Mouse (Mus musculus): Measurements from ENCODE around the gene Fbxl17.

Fbxl17 gene

DNA sequence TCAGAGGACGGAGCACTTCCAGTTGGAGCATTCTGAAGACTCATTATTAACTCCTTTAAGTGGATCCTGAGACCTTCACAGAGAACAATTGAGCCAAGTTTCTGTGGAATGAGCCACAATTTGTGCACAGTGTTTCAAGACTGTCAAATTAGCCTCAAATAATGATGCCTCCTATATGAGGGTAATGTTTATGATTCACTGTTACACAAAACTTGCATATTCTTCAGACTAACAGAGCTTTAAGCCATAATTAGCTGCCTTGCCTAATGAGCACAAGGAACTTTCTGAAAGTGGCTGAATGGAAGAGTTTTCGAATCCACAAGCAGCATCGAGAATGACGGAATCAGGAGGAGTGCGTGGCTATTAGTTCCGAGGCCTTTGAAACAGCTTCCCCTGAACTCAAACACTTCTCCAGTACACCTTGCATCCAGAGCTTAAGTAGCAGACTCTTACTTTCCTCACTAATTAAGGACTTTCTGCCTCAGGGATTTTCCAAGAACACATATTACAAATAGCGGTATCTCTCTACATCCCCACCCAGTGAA, 389.5 kb downstream of the Fbxl17 start:
- ATAC-seq (ENCODE audit: low TSS enrichment) = no peak

DNA sequence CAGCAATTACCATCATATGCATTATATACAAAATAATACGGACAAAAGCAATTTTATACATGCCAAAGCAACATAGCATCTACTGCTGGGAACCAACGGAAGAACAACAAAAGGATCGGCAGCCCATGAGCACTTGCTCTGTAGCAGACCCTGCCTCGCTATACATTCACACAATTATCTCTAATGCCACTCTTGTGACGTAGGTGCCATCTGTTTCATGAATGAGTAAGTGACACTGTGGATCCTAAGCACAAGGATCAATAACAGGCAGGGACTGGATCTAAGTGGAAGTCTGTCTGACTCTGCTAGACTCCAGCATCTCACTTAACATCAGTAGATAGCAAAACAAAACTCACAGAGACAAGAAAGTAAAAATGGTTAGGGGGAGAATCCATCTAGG, 391.8 kb downstream of the Fbxl17 start:
- ATAC-seq (ENCODE audit: low TSS enrichment) = no peak

DNA sequence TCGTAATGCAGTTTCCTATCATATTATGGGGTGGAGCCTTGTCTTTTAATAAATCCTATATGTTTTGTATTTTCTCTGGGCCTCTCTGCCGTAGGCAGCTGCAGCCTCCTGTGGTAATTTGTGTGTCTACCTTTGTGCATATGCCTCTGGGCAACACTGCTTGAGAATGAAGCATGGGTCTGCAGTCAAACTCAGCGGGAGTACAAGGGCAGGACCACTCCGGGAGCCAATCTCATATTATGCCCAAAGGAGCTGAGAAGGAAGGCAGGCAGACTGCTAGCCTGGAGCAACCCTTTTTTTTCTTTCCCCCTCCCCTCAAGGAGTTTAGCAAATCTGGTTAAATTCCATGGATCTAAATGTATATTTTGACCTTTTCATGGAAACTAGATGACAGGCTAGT, 392.3 kb downstream of the Fbxl17 start:
- no peak for ATAC-seq (ENCODE audit: low TSS enrichment)

DNA sequence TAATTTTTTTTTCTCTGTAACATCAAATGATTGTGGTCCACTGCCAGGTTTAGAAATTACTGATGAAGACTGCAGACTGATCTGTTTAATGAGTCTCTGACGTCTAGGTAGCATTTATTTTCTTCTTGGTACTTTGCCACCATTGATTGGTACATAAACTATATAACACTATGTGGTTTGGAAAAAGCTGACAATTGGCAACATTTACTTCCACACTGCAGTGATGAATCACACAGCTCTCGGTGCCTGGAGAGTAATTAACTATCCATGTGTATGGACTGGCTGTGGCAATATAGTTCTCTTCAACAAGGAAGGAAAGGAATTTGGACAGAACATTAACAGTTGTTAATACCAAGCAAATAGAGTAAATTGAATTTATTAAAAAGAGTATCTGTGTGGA, 404.3 kb downstream of the Fbxl17 start:
- ATAC-seq (ENCODE audit: low TSS enrichment) = no peak

DNA sequence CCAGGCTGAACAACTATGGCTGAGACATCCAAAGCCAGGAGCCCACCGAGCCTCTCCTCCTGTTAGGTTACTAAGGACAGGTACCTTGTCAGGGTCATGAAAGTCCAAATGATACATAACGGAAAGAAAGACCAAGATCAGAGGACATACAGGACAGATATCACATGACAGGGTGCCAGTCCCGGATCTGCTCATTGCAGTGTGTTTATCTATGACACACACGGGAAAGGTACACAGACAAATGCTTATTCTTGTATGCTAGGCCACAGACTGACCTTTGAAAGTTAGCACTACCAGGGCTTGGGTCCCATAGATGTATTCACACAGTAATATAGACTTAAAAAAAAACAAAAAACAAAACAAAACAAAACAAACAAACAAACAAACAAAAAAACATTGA, 404.8 kb downstream of the Fbxl17 start:
- no peak for ATAC-seq (ENCODE audit: low TSS enrichment)

DNA sequence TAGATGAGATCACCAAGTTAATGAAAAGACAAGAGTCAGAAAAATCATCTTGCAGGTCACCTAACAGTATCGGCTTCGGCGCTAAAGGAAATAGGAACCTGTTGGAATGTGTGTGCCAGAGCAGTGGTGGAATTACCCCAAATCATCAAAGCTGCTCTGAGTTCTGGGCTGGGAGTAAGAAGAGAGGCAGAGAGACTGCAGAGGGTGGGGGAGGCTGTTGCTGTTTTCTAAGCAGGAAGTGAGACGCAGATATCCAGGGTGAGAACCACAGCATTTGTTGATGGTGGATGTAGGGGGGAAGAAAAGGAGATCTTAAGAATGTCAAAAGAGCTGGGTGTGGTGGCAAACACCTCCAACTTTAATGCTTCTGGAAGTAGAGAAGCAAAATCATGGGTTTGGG, 406.6 kb downstream of the Fbxl17 start:
- no peak for ATAC-seq (ENCODE audit: low TSS enrichment)

DNA sequence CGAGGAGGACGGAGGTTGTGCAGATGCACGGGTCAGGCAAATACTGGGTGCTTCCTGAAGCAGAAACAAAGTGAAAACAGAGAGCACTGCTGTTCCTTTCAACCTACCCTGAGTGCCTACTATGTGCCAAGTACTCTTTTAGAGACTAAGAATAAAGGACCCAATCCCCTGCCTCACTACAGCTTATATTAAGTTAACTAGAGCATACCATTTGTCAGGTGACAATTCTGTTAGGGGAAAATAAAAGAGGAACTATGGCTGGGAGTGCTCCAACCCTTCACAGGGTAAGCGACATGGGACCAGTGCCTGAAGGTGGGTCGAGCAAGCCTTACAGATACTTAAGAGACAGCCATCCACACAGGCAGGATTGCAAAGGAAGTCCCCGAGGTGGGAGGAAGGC, 407.0 kb downstream of the Fbxl17 start:
- ATAC-seq (ENCODE audit: low TSS enrichment) = no peak

DNA sequence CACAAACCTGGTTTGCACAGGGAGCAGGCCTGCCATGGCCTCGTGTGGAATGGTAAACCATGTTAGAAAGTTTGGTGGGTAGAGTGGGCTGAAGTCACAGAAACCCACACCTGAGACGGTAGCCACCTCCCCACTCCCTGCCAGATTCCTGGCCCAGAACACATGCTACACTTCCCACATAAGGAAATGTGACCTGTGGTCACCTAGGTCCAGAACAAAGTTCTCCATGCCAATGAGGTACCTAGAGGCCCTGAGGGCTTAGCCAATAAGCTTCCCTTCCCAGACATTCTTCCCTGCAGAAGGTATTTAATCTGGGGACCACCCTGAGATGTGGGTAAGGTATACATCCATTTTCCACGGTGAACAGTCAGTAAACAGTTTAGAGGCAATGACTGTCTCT, 409.7 kb downstream of the Fbxl17 start:
- no peak for ATAC-seq (ENCODE audit: low TSS enrichment)

DNA sequence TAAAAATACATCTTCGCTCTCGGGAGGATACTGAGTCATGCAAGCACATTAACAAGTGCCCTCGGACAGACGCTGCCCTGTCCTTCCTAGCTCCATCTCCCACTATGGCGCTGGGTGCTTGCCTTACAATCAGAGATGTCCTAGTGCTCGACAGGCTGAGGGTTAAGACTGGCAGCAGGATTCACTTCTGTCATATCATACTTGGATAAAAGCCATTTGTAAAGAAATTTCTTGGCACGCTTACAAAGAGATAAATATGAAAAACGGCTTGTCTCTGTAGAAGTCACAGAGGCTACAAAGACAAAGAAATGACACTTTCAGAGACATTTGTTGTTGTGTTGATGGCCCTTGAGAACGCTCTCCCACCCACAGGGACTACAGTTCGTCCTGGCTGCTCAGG, 412.6 kb downstream of the Fbxl17 start:
- no peak for ATAC-seq (ENCODE audit: low TSS enrichment)

DNA sequence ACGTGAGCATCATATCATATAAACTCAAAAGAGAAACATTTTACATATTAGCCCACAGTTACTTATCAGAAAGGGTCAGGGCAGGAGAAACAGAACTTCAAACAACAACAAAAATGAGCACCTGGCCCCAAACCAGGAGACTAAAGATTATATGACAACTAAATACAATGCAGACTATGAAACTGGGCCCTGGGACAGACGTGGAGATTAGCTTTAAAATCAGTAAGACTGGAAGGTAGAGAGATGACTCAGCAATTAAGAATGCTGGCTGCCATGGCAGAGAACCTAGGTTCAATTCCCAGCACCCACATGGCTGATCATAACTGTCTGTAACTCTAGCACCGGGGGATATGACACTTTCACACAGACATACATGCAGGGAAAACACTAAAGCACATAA, 413.3 kb downstream of the Fbxl17 start:
- ATAC-seq (ENCODE audit: low TSS enrichment) = no peak

DNA sequence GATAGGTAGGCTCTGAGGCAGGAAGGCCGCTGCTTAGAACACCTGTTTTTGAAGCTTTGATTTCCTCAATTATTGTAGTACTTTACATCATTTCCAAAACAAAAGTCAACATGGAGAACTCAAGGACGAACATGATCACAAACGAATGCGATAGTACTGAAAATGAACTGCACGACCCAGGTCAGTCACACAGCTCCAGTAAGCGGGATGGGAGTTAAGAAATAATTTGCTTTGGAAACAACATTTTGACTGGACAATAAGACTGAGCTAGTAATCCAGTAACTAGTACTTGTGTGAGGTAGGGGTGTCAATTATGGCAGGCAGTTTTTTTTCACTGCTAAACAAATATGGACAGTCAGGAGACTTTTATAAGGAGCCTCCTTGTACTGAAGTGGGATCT, 414.6 kb downstream of the Fbxl17 start:
- ATAC-seq (ENCODE audit: low TSS enrichment) = no peak

DNA sequence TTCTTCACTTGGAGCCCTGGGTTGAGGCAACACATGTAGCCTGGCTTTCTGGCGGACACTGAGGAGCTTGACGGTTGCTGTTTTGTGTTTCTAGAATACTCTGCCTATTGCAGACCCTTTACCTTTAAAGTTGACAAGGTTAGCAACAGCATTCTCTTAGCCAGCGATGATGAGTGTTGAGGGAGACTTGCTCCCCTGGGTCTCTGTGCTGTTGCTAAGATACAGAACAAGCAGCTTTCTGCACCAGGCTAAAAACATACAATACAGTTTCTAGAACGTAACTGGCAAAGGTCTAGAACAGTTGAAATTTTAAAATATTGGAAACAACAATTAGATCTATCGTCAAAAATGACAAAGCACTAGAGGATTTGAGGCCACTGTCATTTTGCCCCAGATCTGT, 420.7 kb downstream of the Fbxl17 start:
- ATAC-seq (ENCODE audit: low TSS enrichment) = no peak

DNA sequence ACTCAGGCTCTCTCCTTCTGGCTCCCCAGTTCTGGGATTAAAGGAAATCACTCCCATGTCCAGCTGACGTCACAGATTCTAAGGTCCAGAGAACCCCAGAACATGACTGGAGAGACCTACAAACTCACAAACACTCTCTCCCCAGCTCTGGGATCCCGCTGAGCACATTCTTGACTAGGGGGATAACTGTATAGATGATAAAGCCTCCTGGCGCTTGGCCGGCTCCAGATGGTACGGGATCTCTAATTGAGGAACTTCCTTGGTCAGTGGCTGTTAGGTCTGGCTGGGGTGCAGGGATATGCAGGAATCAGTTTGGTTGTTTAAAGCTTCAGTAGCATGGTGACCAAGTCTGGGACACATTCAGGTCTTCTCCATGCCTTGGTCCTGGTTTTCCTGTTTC, 422.3 kb downstream of the Fbxl17 start:
- ATAC-seq (ENCODE audit: low TSS enrichment) = no peak

DNA sequence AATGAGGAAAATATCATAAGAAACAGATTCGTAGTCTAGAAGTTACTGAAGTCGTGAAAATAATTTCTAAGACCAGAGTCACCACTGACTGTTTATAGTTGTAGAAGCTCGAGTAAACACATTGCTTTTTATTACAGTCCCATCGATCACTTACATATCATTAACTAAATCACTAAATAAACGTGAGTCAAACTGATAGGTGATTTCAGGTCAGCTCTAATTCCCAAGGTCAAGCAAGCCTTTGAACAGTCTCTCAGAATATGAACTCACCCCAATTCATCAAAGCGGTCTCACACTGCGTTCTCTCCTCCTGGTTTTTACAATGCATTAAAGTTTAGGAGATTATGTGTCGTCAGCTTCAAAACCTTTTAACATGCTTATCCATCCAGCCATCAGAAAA, 423.2 kb downstream of the Fbxl17 start:
- ATAC-seq (ENCODE audit: low TSS enrichment) = no peak

DNA sequence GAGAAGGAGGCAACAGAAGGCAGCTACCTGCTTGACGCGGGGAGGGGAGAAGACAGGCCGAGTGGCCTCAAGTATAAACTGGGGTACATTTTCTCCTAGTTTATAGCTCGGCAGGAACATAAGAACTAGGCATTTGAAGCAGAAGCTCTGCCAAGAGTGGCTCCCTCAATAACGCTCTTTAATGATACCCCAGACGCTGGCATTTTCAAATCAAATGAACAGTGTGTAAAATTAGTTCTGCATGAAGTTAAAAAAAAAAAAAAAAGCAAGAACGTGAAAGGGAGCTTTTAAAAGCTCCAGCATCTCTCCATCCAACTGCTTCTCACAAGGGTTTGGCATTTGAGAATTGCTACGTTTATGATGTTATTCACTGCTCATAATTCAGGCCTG, 423.8 kb downstream of the Fbxl17 start:
- ATAC-seq (ENCODE audit: low TSS enrichment) = no peak

DNA sequence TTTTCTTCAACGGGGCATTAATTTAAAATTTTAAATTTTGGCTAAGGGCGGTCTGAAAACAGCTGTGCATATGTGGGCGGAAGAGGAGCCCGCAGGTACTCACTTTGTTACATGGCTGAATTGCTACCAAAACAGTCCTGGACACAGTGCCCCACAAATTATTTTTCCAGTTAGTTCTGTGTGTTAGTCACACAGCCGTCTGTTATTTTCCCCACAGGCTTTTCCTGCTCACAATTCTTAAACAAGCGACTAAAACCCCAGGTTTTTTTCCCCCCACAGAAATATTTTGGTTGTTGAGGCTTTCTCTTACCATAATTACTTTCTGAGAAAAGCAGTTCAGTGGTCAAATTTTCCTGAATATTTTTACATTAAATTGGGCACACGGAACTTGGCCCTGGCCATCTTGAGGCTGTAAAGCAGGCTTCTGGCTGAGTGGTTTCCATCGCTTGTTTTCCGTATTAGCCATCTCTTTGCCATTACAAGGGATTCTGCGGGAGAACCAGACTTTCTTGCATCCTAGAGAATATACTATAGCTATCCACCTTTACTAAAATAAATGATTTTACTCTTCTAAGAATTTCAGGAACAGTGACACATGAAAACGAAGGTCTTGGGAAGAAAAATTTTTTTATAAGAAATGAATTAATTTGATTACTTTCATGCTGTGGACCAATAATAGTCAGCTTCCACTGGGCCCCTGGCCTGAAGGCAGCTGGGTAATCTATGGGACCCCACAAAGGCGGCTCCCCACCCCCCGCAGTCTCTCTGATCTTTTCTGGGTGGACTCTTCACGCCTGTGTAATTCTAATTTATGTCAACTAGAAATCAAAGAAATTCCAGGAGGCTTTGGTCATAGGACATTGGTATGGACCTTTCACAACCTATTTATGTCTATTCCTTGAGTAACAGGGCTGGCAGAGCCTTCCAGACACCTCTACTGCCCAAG, 424.5 kb downstream of the Fbxl17 start:
- no peak for ATAC-seq (ENCODE audit: low TSS enrichment)

DNA sequence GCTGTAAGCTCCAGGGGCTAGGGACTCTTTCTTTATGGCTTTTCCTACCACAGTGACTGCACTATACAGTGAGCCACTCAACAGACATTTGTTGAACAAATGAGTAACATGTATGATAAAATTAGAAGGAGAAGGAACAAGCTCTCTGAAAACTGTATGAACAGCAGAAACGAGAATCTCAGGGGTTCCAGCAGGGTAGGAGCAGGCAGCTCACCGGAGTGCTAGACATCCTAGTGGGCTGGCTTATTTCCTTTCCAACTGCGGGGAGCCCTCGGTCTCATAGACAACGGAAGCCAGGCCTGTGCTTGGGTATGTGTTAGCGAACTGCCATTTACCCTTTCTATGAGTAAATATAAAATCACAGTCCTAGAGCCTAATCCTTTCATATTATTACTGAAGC, 426.5 kb downstream of the Fbxl17 start:
- peak; percentile 47 for ATAC-seq (ENCODE audit: low TSS enrichment)

DNA sequence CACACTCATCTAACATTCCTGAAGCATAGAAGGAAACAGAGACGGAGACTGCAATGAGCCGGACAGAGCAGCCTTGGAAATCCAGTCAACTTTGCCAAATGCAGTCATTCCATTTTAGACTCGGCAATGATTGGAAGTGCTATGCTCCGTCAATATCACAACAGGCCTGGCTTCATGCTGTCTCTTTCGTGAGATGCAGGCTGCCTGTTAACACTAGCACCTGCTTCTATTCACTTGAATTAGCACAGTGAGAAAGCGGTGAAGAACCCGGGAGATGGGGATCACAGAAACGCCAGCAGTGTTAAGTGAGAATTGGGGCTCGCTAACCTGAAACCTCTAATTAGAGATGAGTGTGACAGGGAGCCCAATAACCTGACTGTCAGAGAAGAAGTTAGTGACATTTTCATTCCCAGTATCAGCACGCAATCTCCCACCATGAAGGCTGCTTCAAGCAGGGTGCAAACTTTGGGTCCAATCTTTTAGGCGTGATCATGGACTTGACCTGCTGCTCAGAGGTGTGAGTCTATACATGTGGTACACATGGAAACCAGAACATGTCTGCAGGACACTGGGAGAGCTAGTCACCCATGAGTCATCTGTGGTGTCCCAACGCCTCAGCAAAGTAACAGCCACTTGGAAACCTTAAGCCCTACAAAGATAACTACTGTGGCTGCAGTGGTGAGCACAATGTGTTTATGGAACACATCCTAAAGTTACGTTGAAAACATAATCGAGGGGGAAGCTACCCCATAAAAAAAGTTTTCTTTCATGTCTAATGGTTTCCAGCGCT, 428.5 kb downstream of the Fbxl17 start:
- ATAC-seq (ENCODE audit: low TSS enrichment) = peak; percentile 25; the same call in 1 of the 2 replicates

DNA sequence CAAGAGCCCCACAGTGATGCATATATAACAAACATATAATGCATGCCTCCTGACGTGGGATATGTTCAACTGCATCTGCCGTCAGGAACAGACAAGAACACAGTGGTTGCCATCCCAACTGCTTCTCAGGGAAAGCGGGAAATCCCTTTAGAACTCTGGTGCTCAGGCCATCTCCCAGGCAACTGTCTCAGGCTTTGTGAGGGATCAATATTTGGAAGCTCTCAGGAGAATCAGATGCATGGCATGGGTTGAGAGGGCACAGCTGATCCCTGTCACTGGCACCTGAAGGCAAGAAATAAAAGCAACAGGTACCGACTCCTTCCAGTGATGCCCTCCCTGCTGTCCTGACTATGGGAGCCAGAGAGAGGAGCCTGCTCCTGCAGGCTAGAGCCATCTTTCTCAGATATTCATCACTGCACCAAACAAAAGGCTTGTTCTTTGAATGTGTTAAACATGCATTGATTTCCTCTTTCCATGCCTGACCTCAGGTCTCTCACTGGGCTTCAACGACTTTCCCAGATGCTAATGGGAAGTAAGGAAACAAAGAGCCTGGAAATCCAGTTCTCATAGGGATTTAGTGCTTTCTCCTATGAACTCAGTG, 429.6 kb downstream of the Fbxl17 start:
- ATAC-seq (ENCODE audit: low TSS enrichment) = peak; percentile 36

DNA sequence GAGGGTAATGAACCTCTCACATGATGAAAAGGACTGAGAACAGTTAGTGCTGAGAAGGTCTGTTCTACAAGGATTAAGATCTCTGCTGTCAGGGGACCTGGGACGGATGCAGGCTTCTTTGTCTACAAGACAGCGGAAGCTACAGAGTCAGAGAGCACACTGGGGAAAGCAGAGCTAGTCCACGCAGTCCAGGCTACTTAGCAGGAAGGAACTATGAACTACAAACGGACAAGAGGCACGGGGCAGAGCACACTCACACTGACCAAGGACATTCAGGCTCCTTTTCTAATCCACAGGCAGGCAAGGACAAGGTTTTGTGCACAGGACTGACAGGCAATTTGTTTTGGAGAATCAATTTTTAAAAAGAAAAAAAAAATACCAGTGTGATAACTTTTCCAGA, 437.0 kb downstream of the Fbxl17 start:
- ATAC-seq (ENCODE audit: low TSS enrichment) = no peak

DNA sequence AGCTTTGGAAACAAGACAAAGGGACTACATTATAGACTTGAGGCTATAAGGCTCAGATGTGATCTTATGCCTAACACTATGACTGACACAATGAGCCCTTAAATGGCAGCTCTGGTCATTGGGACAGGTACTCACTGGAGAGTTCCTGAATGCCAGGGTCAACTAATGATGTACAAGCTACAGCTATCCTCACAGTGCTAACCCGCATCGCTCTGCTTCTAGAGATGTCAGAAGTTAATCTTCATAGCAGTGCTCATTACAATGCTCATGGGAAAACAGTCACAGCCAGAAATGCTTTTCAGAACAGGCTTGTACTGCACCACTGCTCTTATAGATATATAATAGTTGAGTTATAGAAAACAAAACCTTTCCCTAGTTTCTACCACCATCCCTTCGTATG, 438.0 kb downstream of the Fbxl17 start:
- ATAC-seq (ENCODE audit: low TSS enrichment) = no peak

DNA sequence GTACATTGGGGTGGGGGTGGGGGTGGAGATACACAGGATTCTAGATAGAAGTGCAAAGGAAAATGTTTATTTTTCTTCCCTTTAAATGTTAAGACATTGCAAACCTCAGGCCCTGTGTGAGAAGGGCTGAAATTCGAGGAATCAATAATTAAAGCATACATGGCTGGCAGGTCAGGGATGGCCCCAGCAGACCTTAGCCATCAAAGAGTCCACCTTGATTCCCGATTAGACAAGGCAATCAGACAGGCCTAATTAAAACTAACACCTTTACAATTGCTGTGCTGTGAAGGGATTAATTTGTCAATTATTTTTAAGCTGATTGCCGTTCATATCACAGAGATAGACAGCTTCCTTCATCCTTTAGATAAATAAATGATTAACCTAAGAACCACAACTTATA, 439.0 kb downstream of the Fbxl17 start:
- no peak for ATAC-seq (ENCODE audit: low TSS enrichment)

Data from frontal cortex, adult (tissue).